Mouse (Mus musculus) megakaryocyte, embryonic 14.5 days (primary cell): ENCODE measurements around the gene Phf7.

ENCODE experiments used
- FLI1 ChIP-seq: IDR thresholded peaks from 2 replicates; pipeline ENCODE4 v1.6.1; 2012; ENCODE audit warnings: low read length, inconsistent platforms, mixed read lengths
- GATA1 ChIP-seq: IDR thresholded peaks from 3 replicates; pipeline ENCODE4 v1.6.1; 2012; ENCODE audit warnings: mixed read lengths, low read length, inconsistent platforms, borderline replicate concordance

- no peak for TF ChIP-seq GATA1
- no peak for TF ChIP-seq FLI1
These were observed 2.7 kb downstream of the Phf7 start for GRCm38 (mm10) chr14:31248396-31248795.
